Mouse (Mus musculus) lung, postnatal 0 days (tissue): ENCODE measurements at regions not wholly inside any gene's neighbourhood (a gene's known extent, or its start where the extent isn't known, plus 50 kb on each side); places are given as distances from the start of the nearest gene placed in this dataset.

Experiments used
- ATAC-seq: fragments of 200-750 bp; cut with Nextera tagmentation; 2 replicates; pipeline ENCODE4 v1.8.0; 2017; ENCODE audit warnings: moderate library complexity
- DNase-seq: peaks from one replicate; pipeline ENCODE4 v3.0.0-alpha.2; 2016; ENCODE audit warnings: low spot score
- H3K27ac ChIP-seq: fragments of 300-500 bp; sonication (generic); 2 replicates; pipeline ENCODE4 v1.5.1; 2014; ENCODE audit warnings: antibody characterized with exemption, mild to moderate bottlenecking, low read length, mixed read lengths
- H3K27me3 ChIP-seq: fragments of 300-500 bp; sonication (generic); replicated peaks from 2 replicates; pipeline ENCODE4 v1.6.1; 2014; ENCODE audit warnings: low read length, mixed read lengths; ENCODE audit not compliant: insufficient read depth
- H3K36me3 ChIP-seq: fragments of 300-500 bp; sonication (generic); 2 replicates; pipeline ENCODE4 v1.6.1; 2014; ENCODE audit warnings: low read length, mixed read lengths; ENCODE audit not compliant: insufficient read depth
- H3K4me1 ChIP-seq: fragments of 300-500 bp; sonication (generic); 2 replicates; pipeline ENCODE4 v1.6.1; 2014; ENCODE audit warnings: antibody characterized with exemption, low read depth, low read length, mixed read lengths; ENCODE audit not compliant: insufficient read depth
- H3K4me2 ChIP-seq: fragments of 300-500 bp; sonication (generic); replicated peaks from 2 replicates; pipeline ENCODE4 v1.6.1; 2014; ENCODE audit warnings: low read depth, mild to moderate bottlenecking, low read length, moderate library complexity, mixed read lengths
- H3K4me3 ChIP-seq: fragments of 300-500 bp; sonication (generic); 2 replicates; pipeline ENCODE4 v1.5.1; 2014; ENCODE audit warnings: low read depth, low read length
- H3K9ac ChIP-seq: fragments of 300-500 bp; sonication (generic); replicated peaks from 2 replicates; pipeline ENCODE4 v1.6.1; 2014; ENCODE audit warnings: low read depth, mild to moderate bottlenecking
- H3K9me3 ChIP-seq: fragments of 300-500 bp; sonication (generic); 2 replicates; pipeline ENCODE4 v1.6.1; 2016; ENCODE audit warnings: low read length, mixed read lengths
- CTCF ChIP-seq: IDR thresholded peaks from 2 replicates; pipeline ENCODE4 v1.5.1; 2016; ENCODE audit warnings: antibody characterized with exemption, mild to moderate bottlenecking
- EP300 ChIP-seq: IDR thresholded peaks from 2 replicates; pipeline ENCODE4 v1.6.1; 2016; ENCODE audit warnings: antibody characterized with exemption, mild to moderate bottlenecking, control low read depth
- WGBS: fragments of 180-500 bp; shearing (Covaris S2); extraction: QIAGEN DNeasy Blood & Tissue Kit; methylation state at CpG from one replicate; pipeline ENCODE4 v1.1.7; 2014; 5-methylcytosine and 5-hydroxymethylcytosine counted together

DNA sequence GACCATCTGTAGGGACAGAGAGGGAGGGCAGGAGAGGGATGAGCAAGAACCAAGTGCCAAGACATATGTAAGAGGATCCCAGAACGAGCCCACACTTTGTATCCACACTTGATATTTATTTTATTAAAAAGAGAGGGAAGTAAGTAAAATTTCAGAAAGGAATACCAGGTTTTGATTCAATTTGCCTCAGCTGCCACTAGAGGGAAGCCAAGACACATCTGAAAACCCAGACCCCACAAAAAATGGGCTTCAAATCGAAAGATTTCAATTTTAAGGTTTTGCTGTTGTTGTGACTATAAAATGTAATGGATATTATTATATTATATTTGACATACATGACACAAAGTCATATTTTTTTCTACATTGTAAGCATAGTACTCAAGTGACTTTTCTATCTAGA, 81.1 kb upstream of the Ptpn13 start:
- Histone ChIP-seq H3K9me3 (no peaks in the 10 kb centered on the region), H3K36me3 (no peaks in the 10 kb centered on the region), H3K4me2 (no peak overlapping the region), H3K27ac (no peak overlapping the region), H3K4me3 (no peak overlapping the region), H3K4me1 (no peaks in the 10 kb centered on the region), H3K27me3 (no peaks in the 10 kb centered on the region), H3K9ac (no peak overlapping the region)
- peak; percentile 76 for TF ChIP-seq CTCF
- TF ChIP-seq EP300, result no peak
- DNase-seq (peak; percentile 63), ATAC-seq (no peak)
- WGBS, result 20% methylated on average over 2 of the region's 2 CpGs

DNA sequence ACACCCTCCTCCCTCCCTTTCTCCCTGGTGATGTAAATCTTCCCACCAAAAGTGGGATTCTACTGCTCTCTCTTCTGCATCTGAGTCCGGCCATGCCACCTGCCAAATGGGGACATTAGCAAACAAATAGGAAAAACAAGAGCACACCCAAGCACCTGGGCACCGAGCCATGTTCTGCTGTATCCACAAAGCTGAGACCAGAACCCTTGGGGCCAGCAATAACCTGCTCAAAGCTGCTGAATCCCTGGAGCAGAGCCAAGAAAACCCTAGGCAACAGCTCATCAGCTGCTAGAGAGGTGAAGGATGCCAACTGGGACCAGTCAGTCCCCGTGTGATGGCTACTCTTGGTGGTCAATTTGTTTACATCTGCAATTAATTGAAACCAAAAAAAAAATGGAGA, 83.5 kb upstream of the Ptpn13 start:
- Histone ChIP-seq H3K36me3 (no peaks in the 10 kb centered on the region), H3K4me2 (no peak overlapping the region), H3K9ac (no peak overlapping the region), H3K9me3 (no peaks in the 10 kb centered on the region), H3K4me3 (no peak overlapping the region), H3K27me3 (no peaks in the 10 kb centered on the region), H3K4me1 (no peaks in the 10 kb centered on the region), H3K27ac (no peak overlapping the region)
- TF ChIP-seq CTCF (no peak), EP300 (no peak)
- 27% methylated on average over 3 of the region's 3 CpGs for WGBS
- ATAC-seq (no peak), DNase-seq (peak; percentile 30)

DNA sequence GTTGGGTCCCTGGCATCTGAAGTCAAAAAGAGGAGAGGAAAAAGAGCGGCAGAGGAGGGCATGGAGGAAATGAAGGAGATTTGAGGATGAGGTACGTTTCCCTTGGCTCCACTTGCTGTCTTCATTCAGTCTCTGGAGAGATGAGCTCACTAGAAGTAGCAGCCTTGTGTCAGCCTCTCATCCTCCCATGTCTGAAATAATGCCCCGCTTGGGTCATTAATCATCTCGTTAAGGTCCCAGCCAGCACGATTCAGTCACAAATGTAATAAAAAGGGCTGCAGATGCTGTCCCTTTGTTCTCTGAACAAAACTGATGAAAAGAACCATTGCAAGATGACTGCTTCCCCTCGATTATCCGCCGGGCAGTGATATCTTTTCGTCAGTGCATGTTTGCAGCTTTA, 84.4 kb upstream of the Ptpn13 start:
- H3K9me3 ChIP-seq, result no peaks in the 10 kb centered on the region
- ATAC-seq (no peak), DNase-seq (no peak)
- H3K36me3 ChIP-seq, result no peaks in the 10 kb centered on the region
- H3K4me2 ChIP-seq, result no peak overlapping the region
- TF ChIP-seq CTCF (no peak), EP300 (no peak)
- H3K4me3 ChIP-seq, result no peak overlapping the region
- 51% methylated on average over 9 of the region's 9 CpGs for WGBS
- H3K4me1 ChIP-seq, result no peaks in the 10 kb centered on the region
- H3K27me3 ChIP-seq, result no peaks in the 10 kb centered on the region
- no peak overlapping the region for H3K9ac ChIP-seq
- no peak overlapping the region for H3K27ac ChIP-seq

DNA sequence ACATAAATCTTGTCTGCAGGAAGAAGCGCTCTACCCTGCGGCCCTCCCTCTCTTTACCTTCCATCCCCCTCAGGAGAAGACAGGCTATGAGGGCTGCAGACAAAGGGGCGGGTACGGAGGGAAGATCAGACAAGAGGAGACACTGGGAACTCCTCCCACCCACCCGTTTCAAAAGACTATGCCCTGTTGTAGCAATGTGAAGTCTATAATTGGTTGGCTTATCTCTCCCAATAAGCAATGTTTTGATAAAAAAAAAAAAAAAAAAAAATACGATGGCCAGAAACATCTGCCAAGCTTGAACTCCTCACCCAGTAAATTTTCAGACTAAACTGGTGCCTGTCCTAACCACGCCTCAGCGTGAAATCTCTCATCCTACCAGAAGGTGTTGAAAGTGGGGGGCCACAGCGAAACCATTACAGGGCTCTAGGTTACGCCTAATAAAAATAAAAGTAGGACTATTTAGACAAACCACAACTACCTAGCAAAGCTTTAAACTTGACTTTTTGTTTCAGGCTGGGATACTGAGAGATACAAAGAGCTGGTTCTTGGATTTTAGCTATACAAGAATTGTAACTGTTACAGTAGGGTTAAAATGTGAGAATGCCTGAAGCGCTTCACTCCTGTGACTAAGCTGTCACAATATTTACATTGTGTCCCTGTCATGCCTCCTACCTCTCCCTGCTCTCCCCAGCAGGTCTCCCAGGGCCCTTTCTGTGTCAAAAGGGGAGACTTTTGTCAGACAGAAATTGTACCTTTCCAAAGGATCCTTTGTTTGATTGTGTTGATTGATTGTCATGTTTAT, 88.1 kb upstream of the Ptpn13 start:
- no peaks in the 10 kb centered on the region for H3K27me3 ChIP-seq
- 17% methylated on average over 11 of the region's 11 CpGs for WGBS
- TF ChIP-seq EP300, result no peak
- no peak for TF ChIP-seq CTCF
- no peak overlapping the region for H3K4me3 ChIP-seq
- H3K4me2 ChIP-seq, result peak overlapping the region; percentile 38
- H3K9ac ChIP-seq, result no peak overlapping the region
- no peaks in the 10 kb centered on the region for H3K9me3 ChIP-seq
- DNase-seq, result no peak
- no peaks in the 10 kb centered on the region for H3K36me3 ChIP-seq
- no peak for ATAC-seq
- no peaks in the 10 kb centered on the region for H3K4me1 ChIP-seq
- H3K27ac ChIP-seq, result no peak overlapping the region

DNA sequence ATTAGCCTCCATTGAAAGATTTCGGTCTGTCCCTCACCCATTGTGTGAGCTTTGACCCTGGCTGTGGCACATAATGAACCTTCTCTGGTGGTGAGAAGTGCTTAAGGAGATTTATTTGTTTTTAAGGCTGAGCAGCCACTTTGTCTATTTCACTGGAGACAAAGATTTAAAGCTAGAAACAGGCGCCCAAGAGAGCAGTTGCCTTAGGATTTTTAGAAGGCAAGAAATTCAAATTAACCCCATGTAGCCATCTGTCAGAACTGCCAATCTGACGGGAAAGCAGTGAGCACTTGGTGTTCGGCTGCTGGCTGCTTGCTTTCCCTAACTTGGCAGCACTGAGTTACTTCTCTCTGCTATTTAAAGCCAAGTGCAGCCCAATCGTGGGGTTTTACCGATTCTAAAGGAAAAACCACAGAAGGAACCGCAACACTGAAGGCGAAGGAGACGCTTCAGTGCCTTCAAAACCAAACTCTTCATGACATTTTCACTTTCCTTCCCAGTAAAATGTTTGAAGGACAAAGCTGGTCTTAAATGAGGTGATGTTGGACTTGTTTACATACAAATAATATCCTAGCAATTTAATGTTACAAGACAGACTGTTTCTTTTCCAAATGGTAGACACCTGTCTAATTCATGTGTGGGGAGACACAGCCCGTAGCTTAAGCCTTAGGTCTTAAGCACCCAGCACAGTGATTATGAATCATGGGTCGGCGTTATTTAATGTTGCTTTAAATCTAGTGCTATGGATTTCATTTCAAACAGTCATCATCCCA, 88.9 kb upstream of the Ptpn13 start:
- no peaks in the 10 kb centered on the region for H3K9me3 ChIP-seq
- no peaks in the 10 kb centered on the region for H3K27me3 ChIP-seq
- H3K27ac ChIP-seq, result no peak overlapping the region
- no peaks in the 10 kb centered on the region for H3K4me1 ChIP-seq
- H3K9ac ChIP-seq, result no peak overlapping the region
- 23% methylated on average over 12 of the region's 12 CpGs for WGBS
- no peak overlapping the region for H3K4me3 ChIP-seq
- ATAC-seq (no peak), DNase-seq (no peak)
- H3K4me2 ChIP-seq, result peak overlapping the region; percentile 38
- H3K36me3 ChIP-seq, result no peaks in the 10 kb centered on the region
- TF ChIP-seq CTCF (no peak), EP300 (no peak)

DNA sequence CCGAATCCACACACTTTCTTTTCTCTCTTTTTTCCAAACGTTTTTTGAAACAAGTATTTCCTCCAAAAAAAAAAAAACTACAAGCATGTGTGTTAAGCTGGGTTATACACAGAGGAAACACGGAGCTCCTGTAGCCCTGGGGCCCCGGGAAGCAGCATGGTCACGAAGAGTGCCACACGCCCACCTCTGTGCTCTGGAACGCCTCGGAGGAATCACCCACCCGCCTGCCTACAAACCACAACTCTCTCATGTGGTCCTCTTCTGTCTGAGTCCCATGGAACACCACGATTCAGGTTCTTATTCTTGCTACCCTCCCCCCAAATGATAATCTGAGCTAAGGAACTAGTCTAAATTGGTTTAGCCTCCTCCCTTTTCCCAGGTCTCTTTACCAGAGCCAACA, 98.6 kb upstream of the Ptpn13 start:
- H3K4me3 ChIP-seq, result no peak overlapping the region
- H3K9ac ChIP-seq, result no peak overlapping the region
- 65% methylated on average over 10 of the region's 10 CpGs for WGBS
- no peaks in the 10 kb centered on the region for H3K9me3 ChIP-seq
- DNase-seq, result no peak
- ATAC-seq, result no peak
- no peaks in the 10 kb centered on the region for H3K27me3 ChIP-seq
- TF ChIP-seq EP300, result no peak
- no peak for TF ChIP-seq CTCF
- no peak overlapping the region for H3K4me2 ChIP-seq
- H3K27ac ChIP-seq, result no peak overlapping the region
- no peaks in the 10 kb centered on the region for H3K36me3 ChIP-seq
- no peaks in the 10 kb centered on the region for H3K4me1 ChIP-seq
